Mouse (Mus musculus) liver, embryonic 14.5 days (tissue): ENCODE measurements around the gene Wdr47. TPM values are rescaled to one million over a fixed set of nuclear protein-coding genes. Genes with fewer than 3 reads are reported as not detected.

Experiments used
- ATAC-seq: fragments of 200-750 bp; cut with Nextera tagmentation; 2 replicates; pipeline ENCODE4 v1.8.0; 2017; ENCODE audit warnings: moderate number of reproducible peaks, mild to moderate bottlenecking, moderate library complexity; ENCODE audit not compliant: insufficient read depth
- DNase-seq, 3 experiments: peaks; one replicate each; pipeline ENCODE4 v3.0.0-alpha.2; 2012 to 2013; ENCODE audit warnings: low read depth in 3 of 3, low spot score in 3 of 3
- H3K27ac ChIP-seq: fragments of 300-500 bp; sonication (generic); 2 replicates; pipeline ENCODE4 v1.5.1; 2014; ENCODE audit warnings: moderate library complexity, mild to moderate bottlenecking, control low read depth, inconsistent platforms
- H3K27me3 ChIP-seq: fragments of 300-500 bp; sonication (generic); 2 replicates; pipeline ENCODE4 v1.6.1; 2014; ENCODE audit warnings: mild to moderate bottlenecking, low read length, moderate library complexity; ENCODE audit not compliant: control insufficient read depth, insufficient read depth
- H3K36me3 ChIP-seq: fragments of 300-500 bp; sonication (generic); replicated peaks from 2 replicates; pipeline ENCODE4 v1.6.1; 2014; ENCODE audit warnings: low read depth; ENCODE audit not compliant: control insufficient read depth, insufficient read depth
- H3K4me1 ChIP-seq, 2 experiments: fragments of 200-500 bp in 1 of 2; fragments of 300-500 bp in 1 of 2; sonication (generic) in 1 of 2; replicated peaks; 2 replicates each; pipeline ENCODE4 v1.6.1; 2012 to 2014; ENCODE audit warnings: antibody characterized with exemption in 1 of 2, inconsistent platforms in 1 of 2, low read length in 1 of 2; ENCODE audit not compliant: control insufficient read depth in 2 of 2, insufficient read depth in 2 of 2
- H3K4me2 ChIP-seq: fragments of 300-500 bp; sonication (generic); 2 replicates; pipeline ENCODE4 v1.6.1; 2014; ENCODE audit warnings: low read depth, mild to moderate bottlenecking, control low read depth, moderate library complexity
- H3K4me3 ChIP-seq, 2 experiments: fragments of 200-500 bp in 1 of 2; fragments of 300-500 bp in 1 of 2; sonication (generic) in 1 of 2; 2 replicates each; pipeline ENCODE4 v1.5.1; 2012 to 2014; ENCODE audit warnings: low read depth in 2 of 2, low read length in 2 of 2, mild to moderate bottlenecking in 2 of 2, control low read depth in 1 of 2, inconsistent platforms in 1 of 2, moderate library complexity in 1 of 2; ENCODE audit not compliant: insufficient read depth in 1 of 2
- H3K9ac ChIP-seq: fragments of 300-500 bp; sonication (generic); replicated peaks from 2 replicates; pipeline ENCODE4 v1.6.1; 2014; ENCODE audit warnings: mild to moderate bottlenecking, control low read depth, moderate library complexity
- H3K9me3 ChIP-seq: fragments of 300-500 bp; sonication (generic); 2 replicates; pipeline ENCODE4 v1.6.1; 2016; ENCODE audit warnings: low read length, mixed read lengths; ENCODE audit not compliant: control insufficient read depth
- CTCF ChIP-seq: IDR thresholded peaks from 2 replicates; pipeline ENCODE4 v1.5.1; 2016; ENCODE audit warnings: antibody characterized with exemption, low read depth, control low read depth
- EP300 ChIP-seq: IDR thresholded peaks from 2 replicates; pipeline ENCODE4 v1.6.1; 2016; ENCODE audit warnings: antibody characterized with exemption, low read depth
- WGBS: fragments of 180-500 bp; shearing (Covaris S2); extraction: QIAGEN DNeasy Blood & Tissue Kit; methylation state at CpG from one replicate; pipeline ENCODE4 v1.1.7; 2014; ENCODE audit not compliant: insufficient replicate concordance; 5-methylcytosine and 5-hydroxymethylcytosine counted together
- polyA plus RNA-seq, 2 experiments: library from polyadenylated mRNA; depleted of rRNA in 1 of 2; stranded (reverse) in 1 of 2; unstranded in 1 of 2; fragments of >200 nt; fragmentation: Nextera tagmentation in 1 of 2; extraction: Ambion mirVana in 1 of 2; gene quantifications; 2 replicates each; pipeline versions ENCODE4 v1.2.1 to v1.2.3; 2012 to 2014

The Wdr47 gene
- polyA plus RNA-seq (2012; rRNA removed) (1.1 and 1.3 TPM in 2 replicates), polyA plus RNA-seq (2014; fragmentation: Nextera tagmentation; extraction: Ambion mirVana) (1.3 and 2.0 TPM in 2 replicates)

GRCm38 (mm10) chr3:108590786-108591529, at the start of gene Wdr47:
TSS of gene Wdr47 (plus strand) at chr3:108591279.
- peak within 1 kb of the TSS; percentile 34; the same call in 1 of the 2 replicates for H3K27ac ChIP-seq
- TF ChIP-seq EP300 = no peak
- TF ChIP-seq CTCF = peak; percentile 2; the same call in 1 of the 2 replicates
- H3K4me2 ChIP-seq = peak within 1 kb of the TSS; percentile 98
- peak within 1 kb of the TSS; percentile 58 for H3K9ac ChIP-seq
- ATAC-seq = peak; percentile 99
- peak within 1 kb of the TSS; percentile 74 to 77 for H3K4me3 ChIP-seq
- 3% methylated on average over 44 of the region's 44 CpGs for WGBS
- DNase-seq = peak; percentile 89 to 93 (median 89)
- no peaks in the 10 kb centered on the region for H3K9me3 ChIP-seq
- peaks cover 6 to 7% of the 10 kb centered on the region in 2 experiments for H3K4me1 ChIP-seq
- no peaks in the 10 kb centered on the region for H3K27me3 ChIP-seq
- H3K36me3 ChIP-seq = no peaks in the 10 kb centered on the region

- H3K4me2 ChIP-seq = no peak overlapping the region
- no peak for ATAC-seq
- no peak overlapping the region for H3K27ac ChIP-seq
- H3K36me3 ChIP-seq = no peaks in the 10 kb centered on the region
- no peaks in the 10 kb centered on the region for H3K9me3 ChIP-seq
- H3K9ac ChIP-seq = no peak overlapping the region
- H3K4me1 ChIP-seq = no peaks in the 10 kb centered on the region
- no peak overlapping the region for H3K4me3 ChIP-seq
- TF ChIP-seq CTCF (no peak), EP300 (no peak)
- 59% methylated on average over 11 of the region's 11 CpGs for WGBS
- H3K27me3 ChIP-seq = no peaks in the 10 kb centered on the region
- DNase-seq = no peak
These were observed 48.8 kb upstream of the Wdr47 start for GRCm38 (mm10) chr3:108542299-108542698.

GRCm38 (mm10) chr3:108554111-108554561, 36.9 kb upstream of the Wdr47 start:
- DNase-seq (peak in 2 of 3 experiments; percentile 12 to 31), ATAC-seq (peak; percentile 66)
- under 1% methylated on average over 42 of the region's 42 CpGs for WGBS
- H3K4me3 ChIP-seq = peak overlapping the region; percentile 84 to 100
- H3K36me3 ChIP-seq = peaks cover 7% of the 10 kb centered on the region
- H3K4me2 ChIP-seq = peak overlapping the region; percentile 74
- no peaks in the 10 kb centered on the region for H3K9me3 ChIP-seq
- no peaks in the 10 kb centered on the region for H3K27me3 ChIP-seq
- peak overlapping the region; percentile 95 for H3K9ac ChIP-seq
- TF ChIP-seq EP300 (no peak), CTCF (no peak)
- peak overlapping the region; percentile 68 for H3K27ac ChIP-seq
- H3K4me1 ChIP-seq = peaks cover 14 to 19% of the 10 kb centered on the region in 2 experiments

- TF ChIP-seq EP300 = peak; percentile 57
- peak; percentile 96 for TF ChIP-seq CTCF
- Histone ChIP-seq H3K27ac (peak overlapping the region; percentile 68), H3K36me3 (peaks cover 7% of the 10 kb centered on the region), H3K4me1 (peaks cover 15 to 19% of the 10 kb centered on the region in 2 experiments), H3K4me3 (peak overlapping the region; percentile 84 to 100), H3K4me2 (peak overlapping the region; percentile 74), H3K9ac (peak overlapping the region; percentile 95), H3K9me3 (no peaks in the 10 kb centered on the region), H3K27me3 (no peaks in the 10 kb centered on the region)
- DNase-seq (peak; percentile 90 to 94 (median 93)), ATAC-seq (peak; percentile 93)
- 16% methylated on average over 22 of the region's 22 CpGs for WGBS
These were observed 36.3 kb upstream of the Wdr47 start for GRCm38 (mm10) chr3:108554587-108555312.
